Mouse (Mus musculus) monocyte, adult 5-6 weeks (primary cell): ENCODE data around the gene Garnl3. TPM values are rescaled to one million over a fixed set of nuclear protein-coding genes. Genes with fewer than 3 reads are reported as not detected.

Source experiments
- ATAC-seq: fragments of 153-309, 156-312 bp; replicated peaks from 2 replicates; pipeline ENCODE4 v1.8.0; 2017; ENCODE audit warnings: mild to moderate bottlenecking; ENCODE audit not compliant: low TSS enrichment, insufficient number of reproducible peaks, severe bottlenecking, poor library complexity, low FRiP score
- total RNA-seq: library from RNA; stranded (forward); fragments of 200-1000, 200-491, 200-594 nt; gene quantifications from 3 replicates; pipeline ENCODE4 v1.2.3, GENCODE M21; 2017

Garnl3 gene
- total RNA-seq, 1 experiment from 2014 or later: 2.6 TPM

GRCm38 (mm10) chr2:32990167-32990832 lies 141.2 kb downstream of the Garnl3 start:
- no peak for ATAC-seq

- ATAC-seq: no peak
These were observed 142.1 kb downstream of the Garnl3 start for GRCm38 (mm10) chr2:32989376-32989775.

GRCm38 (mm10) chr2:32985844-32986243 lies 145.6 kb downstream of the Garnl3 start:
- no peak for ATAC-seq

GRCm38 (mm10) chr2:32983617-32984016 lies 147.8 kb downstream of the Garnl3 start:
- ATAC-seq: no peak

GRCm38 (mm10) chr2:32982700-32983099 lies 148.8 kb downstream of the Garnl3 start:
- no peak for ATAC-seq

GRCm38 (mm10) chr2:32981725-32982271 lies 149.7 kb downstream of the Garnl3 start, which contains the start of gene Slc2a8:
TSS of gene Slc2a8 (minus strand) at chr2:32982083.
- ATAC-seq: peak; percentile 99

- ATAC-seq: no peak
These were observed 150.2 kb downstream of the Garnl3 start for GRCm38 (mm10) chr2:32981281-32981680.

- ATAC-seq: no peak
These were observed 151.8 kb downstream of the Garnl3 start for GRCm38 (mm10) chr2:32979675-32980074.

GRCm38 (mm10) chr2:32978675-32979074 lies 152.8 kb downstream of the Garnl3 start:
- no peak for ATAC-seq

GRCm38 (mm10) chr2:32977114-32977513 lies 154.3 kb downstream of the Garnl3 start:
- ATAC-seq: no peak

GRCm38 (mm10) chr2:32974216-32974615 lies 157.2 kb downstream of the Garnl3 start:
- no peak for ATAC-seq

GRCm38 (mm10) chr2:32971235-32971634 lies 160.2 kb downstream of the Garnl3 start:
- no peak for ATAC-seq

GRCm38 (mm10) chr2:32969326-32969725 lies 162.1 kb downstream of the Garnl3 start:
- ATAC-seq: no peak

- ATAC-seq: no peak
These were observed 163.3 kb downstream of the Garnl3 start for GRCm38 (mm10) chr2:32968024-32968614.

GRCm38 (mm10) chr2:32966689-32967631 lies 164.5 kb downstream of the Garnl3 start:
- peak; percentile 89 for ATAC-seq

- ATAC-seq: no peak; the same call in 1 of the 2 replicates
These were observed 165.2 kb downstream of the Garnl3 start for GRCm38 (mm10) chr2:32966184-32966688.

GRCm38 (mm10) chr2:32965511-32966183 lies 165.8 kb downstream of the Garnl3 start:
- no peak for ATAC-seq

- no peak for ATAC-seq
These were observed 166.6 kb downstream of the Garnl3 start for GRCm38 (mm10) chr2:32964659-32965457.
